Mouse (Mus musculus) ES-E14 (cell line): Measurements from ENCODE around the gene Bdnf. TPM values are rescaled to one million over a fixed set of nuclear protein-coding genes. Genes with fewer than 3 reads are reported as not detected.

Experiments used
- DNase-seq: peaks from one replicate; pipeline ENCODE4 v3.0.0-alpha.2; 2013; ENCODE audit warnings: low read depth, low spot score
- H3K27ac ChIP-seq: 2 replicates; pipeline ENCODE4 v1.5.1; 2012; ENCODE audit warnings: low read depth, mild to moderate bottlenecking, low read length, moderate library complexity, mixed read lengths; ENCODE audit not compliant: poor library complexity, insufficient read depth, severe bottlenecking
- H3K36me3 ChIP-seq: 2 replicates; pipeline ENCODE4 v1.6.1; 2012; ENCODE audit warnings: mild to moderate bottlenecking, low read length, moderate library complexity, mixed read lengths; ENCODE audit not compliant: control insufficient read depth, poor library complexity, insufficient read depth, severe bottlenecking
- H3K4me1 ChIP-seq, 2 experiments: fragments of 150-350 bp in 1 of 2; sonication (generic) in 1 of 2; 2 replicates each; pipeline ENCODE4 v1.6.1; 2012; ENCODE audit warnings: low read length in 2 of 2, mild to moderate bottlenecking in 1 of 2, mixed read lengths in 1 of 2; ENCODE audit not compliant: control insufficient read depth in 2 of 2, insufficient read depth in 2 of 2, poor library complexity in 1 of 2
- H3K4me3 ChIP-seq, 2 experiments: fragments of 150-350 bp in 1 of 2; sonication (generic) in 1 of 2; 2 replicates each; pipeline ENCODE4 v1.5.1; 2012; ENCODE audit warnings: low read length in 2 of 2, low read depth in 1 of 2, mild to moderate bottlenecking in 1 of 2, mixed read lengths in 1 of 2; ENCODE audit not compliant: insufficient read depth in 1 of 2, poor library complexity in 1 of 2, severe bottlenecking in 1 of 2
- H3K9ac ChIP-seq: 2 replicates; pipeline ENCODE4 v1.6.1; 2012; ENCODE audit warnings: low read depth, mild to moderate bottlenecking, low read length, mixed read lengths; ENCODE audit not compliant: poor library complexity, insufficient read depth, severe bottlenecking
- H3K9me3 ChIP-seq: fragments of 150-350 bp; sonication (generic); 2 replicates; pipeline ENCODE4 v1.6.1; 2012; ENCODE audit warnings: low read depth, mild to moderate bottlenecking, low read length; ENCODE audit not compliant: control insufficient read depth, insufficient read depth
- CHD2 ChIP-seq: IDR thresholded peaks from 2 replicates; pipeline ENCODE4 v1.6.1; 2014; ENCODE audit warnings: mild to moderate bottlenecking, low read depth, low read length, inconsistent platforms
- HCFC1 ChIP-seq: IDR thresholded peaks from 2 replicates; pipeline ENCODE4 v1.6.1; 2012; ENCODE audit warnings: low read length, inconsistent platforms, borderline replicate concordance; ENCODE audit not compliant: insufficient read depth
- MAFK ChIP-seq: IDR thresholded peaks from 2 replicates; pipeline ENCODE4 v1.6.1; 2014; ENCODE audit warnings: mild to moderate bottlenecking, low read depth, low read length, inconsistent platforms; ENCODE audit not compliant: insufficient read depth
- ZC3H11A ChIP-seq: IDR thresholded peaks from 2 replicates; pipeline ENCODE4 v1.6.1; 2012; ENCODE audit warnings: low read depth, mild to moderate bottlenecking, inconsistent platforms, low read length, borderline replicate concordance
- ZNF384 ChIP-seq: IDR thresholded peaks from 2 replicates; pipeline ENCODE4 v1.6.1; 2012; ENCODE audit warnings: low read depth, low read length, inconsistent platforms
- in situ Hi-C, 2 experiments: fragments of 600-800 bp; cut with MboI; formaldehyde crosslinking; loops; one replicate each; pipeline ENCODE4 v1.15.1; 2025; ENCODE audit warnings: low sequenced_read_pairs in 2 of 2, inconsistent platforms in 1 of 2; ENCODE audit not compliant: unreplicated experiment in 2 of 2
- total RNA-seq: library from RNA; depleted of rRNA; stranded (reverse); fragments of 300-350 nt; gene quantifications from 2 replicates; pipeline ENCODE4 v1.2.3, GENCODE M21; 2012

Gene Bdnf
- total RNA-seq, 1 experiment = 5.4 TPM

DNA sequence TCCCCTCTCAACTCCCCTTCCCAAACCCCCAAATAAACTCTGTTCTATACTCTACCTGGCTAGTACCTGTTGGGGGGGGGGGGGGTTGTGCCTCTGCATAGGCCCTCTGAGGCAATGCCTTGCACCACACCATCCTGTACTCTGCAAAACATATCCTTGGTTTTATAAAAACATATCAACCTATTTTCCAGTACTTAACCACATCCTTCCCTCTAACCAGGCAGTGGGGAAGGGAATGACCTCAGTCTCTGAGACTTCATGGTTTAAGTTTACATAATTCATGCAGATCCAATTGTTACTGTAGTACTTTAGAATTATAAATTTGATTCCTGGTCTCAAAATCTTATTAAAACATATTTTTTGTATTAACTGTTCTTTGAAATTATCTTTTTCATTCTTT is 75.5 kb downstream of the Bdnf start:
- H3K4me1 ChIP-seq = peaks cover 0 to 3% of the 10 kb centered on the region in 2 experiments; a peak in 1 of 4 replicates
- no peak overlapping the region for H3K9ac ChIP-seq
- TF ChIP-seq HCFC1 = no peak
- no peak for TF ChIP-seq MAFK
- TF ChIP-seq ZC3H11A = no peak
- TF ChIP-seq ZNF384 = no peak
- no peak for TF ChIP-seq CHD2
- H3K27ac ChIP-seq = no peak overlapping the region
- no peaks in the 10 kb centered on the region for H3K9me3 ChIP-seq
- no peak for DNase-seq
- H3K4me3 ChIP-seq = no peak overlapping the region
- in situ Hi-C loops = no loop called here
- H3K36me3 ChIP-seq = no peaks in the 10 kb centered on the region

DNA sequence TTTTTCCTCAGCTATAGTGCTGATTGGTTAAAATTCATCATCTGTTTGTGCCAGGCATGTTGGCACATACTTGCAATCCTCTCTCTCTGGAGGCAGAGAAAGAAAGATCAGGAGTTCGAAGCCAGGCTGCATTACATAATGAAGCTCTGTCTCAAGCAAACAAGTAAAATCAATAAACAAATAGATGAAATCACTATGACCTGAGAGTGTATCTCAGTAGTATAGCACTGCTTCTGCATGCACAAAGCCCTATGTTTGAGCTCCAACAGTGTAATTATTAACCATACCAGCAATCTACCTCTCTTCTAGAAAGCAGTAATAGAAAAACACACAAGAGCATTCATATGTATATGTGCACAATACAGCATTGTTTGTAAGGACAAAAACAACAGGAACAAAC is 76.0 kb downstream of the Bdnf start:
- Histone ChIP-seq H3K27ac (no peak overlapping the region), H3K4me1 (peaks cover 0 to 3% of the 10 kb centered on the region in 2 experiments; a peak in 1 of 4 replicates), H3K9ac (no peak overlapping the region), H3K36me3 (no peaks in the 10 kb centered on the region), H3K9me3 (no peaks in the 10 kb centered on the region), H3K4me3 (no peak overlapping the region)
- no peak for DNase-seq
- TF ChIP-seq ZC3H11A (no peak), CHD2 (no peak), ZNF384 (no peak), MAFK (no peak), HCFC1 (no peak)
- in situ Hi-C loops = no loop called here

DNA sequence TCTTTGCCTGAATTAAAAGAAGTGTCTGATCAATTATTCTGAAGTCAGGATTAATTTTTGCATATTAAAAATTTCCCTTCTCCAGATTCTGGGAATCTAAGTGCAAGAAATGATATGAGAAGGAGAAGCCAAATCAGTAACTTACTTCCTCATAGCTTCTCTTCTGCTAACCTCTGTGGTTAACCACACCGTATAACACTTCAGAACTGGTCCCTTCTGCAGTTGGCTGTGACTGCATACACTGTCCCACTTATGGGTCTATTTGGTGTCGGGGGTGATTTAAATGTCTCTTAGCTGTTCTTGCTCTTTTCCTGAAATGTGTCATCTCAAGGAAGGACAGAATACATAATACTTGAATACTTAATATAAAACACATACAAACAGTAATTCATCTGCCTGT is 81.8 kb downstream of the Bdnf start:
- Histone ChIP-seq H3K4me3 (no peak overlapping the region), H3K9ac (no peak overlapping the region), H3K27ac (no peak overlapping the region), H3K36me3 (no peaks in the 10 kb centered on the region), H3K4me1 (peaks cover 0 to 3% of the 10 kb centered on the region in 2 experiments; a peak in 1 of 4 replicates), H3K9me3 (no peaks in the 10 kb centered on the region)
- no peak for TF ChIP-seq ZNF384
- TF ChIP-seq ZC3H11A = no peak
- TF ChIP-seq HCFC1 = no peak
- TF ChIP-seq MAFK = no peak
- no peak for TF ChIP-seq CHD2
- no peak for DNase-seq
- in situ Hi-C loops = no loop called here

DNA sequence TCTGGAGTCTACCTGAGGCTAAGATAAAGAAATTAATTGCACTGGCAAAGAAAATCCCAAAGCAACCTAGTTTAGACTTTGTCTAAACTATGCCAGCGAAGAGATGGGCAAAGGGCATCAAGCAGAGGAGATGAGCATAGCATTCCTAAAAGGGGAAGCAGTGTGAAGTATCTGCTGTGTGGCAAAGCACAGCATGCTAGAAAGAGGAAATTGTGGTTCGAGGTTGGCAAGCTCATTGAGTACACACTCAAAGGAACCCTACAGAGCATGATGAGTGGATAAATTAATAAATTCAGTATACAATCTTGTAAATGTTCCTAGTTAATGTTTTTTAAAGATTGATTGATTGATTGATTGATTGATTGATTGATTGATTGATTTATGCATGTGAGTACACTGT is 92.3 kb downstream of the Bdnf start:
- no peak overlapping the region for H3K4me3 ChIP-seq
- H3K9me3 ChIP-seq = no peaks in the 10 kb centered on the region
- TF ChIP-seq HCFC1 (no peak), ZC3H11A (no peak), CHD2 (no peak), MAFK (no peak), ZNF384 (no peak)
- H3K9ac ChIP-seq = no peak overlapping the region
- H3K4me1 ChIP-seq = no peaks in the 10 kb centered on the region
- no peaks in the 10 kb centered on the region for H3K36me3 ChIP-seq
- in situ Hi-C loops = no loop called here
- DNase-seq = no peak
- H3K27ac ChIP-seq = no peak overlapping the region

DNA sequence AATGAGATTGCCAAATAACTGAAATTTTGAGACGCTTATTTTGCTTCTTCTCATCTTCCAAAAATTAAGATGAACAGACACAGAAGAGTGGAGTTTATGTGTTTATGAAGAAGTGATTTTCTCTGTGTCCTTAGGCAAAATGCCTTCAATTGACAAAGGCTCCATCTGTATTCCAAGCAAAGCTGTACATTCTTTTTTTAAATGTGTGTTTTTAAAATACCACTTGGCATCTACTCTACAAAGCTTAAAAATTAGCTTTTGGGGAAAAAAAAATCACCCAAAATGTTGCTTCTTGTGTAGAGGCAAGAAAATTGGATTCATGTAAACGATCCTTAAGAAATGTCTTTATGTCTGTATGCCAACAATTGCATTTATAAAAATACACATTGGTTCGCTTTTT is 94.3 kb downstream of the Bdnf start:
- no peaks in the 10 kb centered on the region for H3K36me3 ChIP-seq
- DNase-seq = no peak
- H3K9me3 ChIP-seq = no peaks in the 10 kb centered on the region
- H3K27ac ChIP-seq = no peak overlapping the region
- in situ Hi-C loops = no loop called here
- no peak overlapping the region for H3K9ac ChIP-seq
- H3K4me1 ChIP-seq = no peaks in the 10 kb centered on the region
- no peak overlapping the region for H3K4me3 ChIP-seq
- TF ChIP-seq HCFC1 = no peak
- no peak for TF ChIP-seq MAFK
- TF ChIP-seq ZC3H11A = no peak
- no peak for TF ChIP-seq CHD2
- no peak for TF ChIP-seq ZNF384
